Mouse (Mus musculus): Measurements from ENCODE around the gene 9630041A04Rik. TPM values are rescaled to one million over a fixed set of nuclear protein-coding genes. Genes with fewer than 3 reads are reported as not detected.

Gene 9630041A04Rik
- total and polyA plus RNA-seq, 3 experiments, result not detected

DNA sequence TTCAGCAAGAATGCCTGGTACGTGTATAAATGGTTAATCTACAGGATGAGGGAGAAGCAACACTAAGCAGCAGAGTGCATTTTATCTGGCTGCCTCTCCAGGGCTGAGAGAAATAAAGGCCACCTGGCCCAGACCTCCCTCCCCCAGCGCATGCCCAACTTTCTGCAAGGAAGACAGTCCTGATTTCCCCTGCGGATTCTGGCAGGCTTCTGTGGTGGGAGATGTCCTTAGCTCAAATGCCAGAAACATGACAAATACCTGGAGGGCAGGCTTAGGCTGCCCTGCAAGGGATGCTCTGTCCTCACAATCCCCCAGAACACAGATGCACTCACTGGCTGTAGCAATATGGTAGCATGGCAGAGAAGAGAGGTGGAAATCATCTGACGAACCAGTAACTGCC is 76.4 kb downstream of the 9630041A04Rik start:
- dilution Hi-C loops (cut with MboI; ENCODE audit: extremely low pct_ligation_motif_present, extremely low pct_unique_long_range_greater_than_20kb, low sequenced_read_pairs), result no loop called here
- TF ChIP-seq UBTF (IDR thresholded peaks at IDR 0.05; ENCODE audit: low read depth, low read length), result no peak
- no peak for TF ChIP-seq MAFK (IDR thresholded peaks at IDR 0.05; ENCODE audit: insufficient replicate concordance, low read length)
- TF ChIP-seq NRF1 (IDR thresholded peaks at IDR 0.05; ENCODE audit: low read depth, low read length), result no peak
- TF ChIP-seq TBP (conservative IDR thresholded peaks at IDR 0.05; ENCODE audit: low read depth, low read length), result no peak
- TF ChIP-seq IRF4 (IDR thresholded peaks at IDR 0.05; ENCODE audit: low read depth, low read length), result no peak
- no peak for TF ChIP-seq POLR2AphosphoS2 (IDR thresholded peaks at IDR 0.05; ENCODE audit: low read depth, low read length)
- TF ChIP-seq NELFE (IDR thresholded peaks at IDR 0.05; ENCODE audit: low read depth, low read length), result no peak
- no peak for TF ChIP-seq SMC3 (IDR thresholded peaks at IDR 0.05; ENCODE audit: low read depth, low read length)
- DNase-seq (ENCODE audit: extremely low read depth), result no peak
- Histone ChIP-seq H3K36me3 (replicated peaks in 1 of 2; ENCODE audit: control insufficient read depth in 1 of 2, insufficient read depth in 1 of 2, low read length in 1 of 2) (no peaks in the 10 kb centered on the region), H3K27me3 (replicated peaks) (no peaks in the 10 kb centered on the region), H3K4me3 (replicated peaks in 1 of 3; ENCODE audit: low read depth in 2 of 3, low read length in 2 of 3, poor library complexity in 1 of 3) (no peak overlapping the region), H3K79me2 (replicated peaks; ENCODE audit: control insufficient read depth, extremely low read depth, insufficient read depth, poor library complexity, severe bottlenecking) (no peaks in the 10 kb centered on the region), H3K27ac (ENCODE audit: insufficient read depth, low read depth) (no peak overlapping the region), H3K9me3 (replicated peaks; ENCODE audit: low read length) (peaks cover 98% of the 10 kb centered on the region), H3K4me2 (ENCODE audit: insufficient read depth, low read depth, poor library complexity, severe bottlenecking) (no peak overlapping the region), H3K4me1 (ENCODE audit: control insufficient read depth in 1 of 2, insufficient read depth in 2 of 2) (no peaks in the 10 kb centered on the region), H3K9ac (ENCODE audit: insufficient read depth, low read depth) (no peak overlapping the region)
- in situ Hi-C loops (cut with MboI; ENCODE audit: low pct_ligation_motif_present, low pct_unique_long_range_greater_than_20kb, low sequenced_read_pairs), result no loop called here

DNA sequence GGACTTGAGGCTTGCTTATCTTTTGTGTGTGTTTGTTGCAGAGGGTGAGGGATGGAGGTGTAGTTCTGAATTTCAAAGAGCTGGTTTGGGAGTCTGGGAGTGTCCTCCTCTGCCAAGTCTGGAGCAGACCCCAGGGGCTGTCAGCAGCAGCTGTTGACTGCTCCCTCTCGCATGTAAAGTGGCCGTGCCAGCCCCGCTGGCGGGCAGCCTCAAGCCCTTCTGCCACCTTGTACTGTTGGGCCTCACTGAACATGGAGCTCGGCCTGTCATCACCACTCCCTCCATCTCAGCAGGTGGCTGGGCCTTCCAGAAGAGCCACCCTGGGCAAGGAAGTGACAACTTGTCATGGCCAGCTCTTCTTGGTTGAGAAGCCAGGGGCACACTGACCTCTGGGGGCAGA is 77.4 kb downstream of the 9630041A04Rik start:
- no peak overlapping the region for H3K4me2 ChIP-seq (ENCODE audit: insufficient read depth, low read depth, poor library complexity, severe bottlenecking)
- H3K27me3 ChIP-seq (replicated peaks), result no peaks in the 10 kb centered on the region
- H3K4me3 ChIP-seq (replicated peaks in 1 of 3; ENCODE audit: low read depth in 2 of 3, low read length in 2 of 3, poor library complexity in 1 of 3), result no peak overlapping the region
- in situ Hi-C loops (cut with MboI; ENCODE audit: low pct_ligation_motif_present, low pct_unique_long_range_greater_than_20kb, low sequenced_read_pairs) (no loop called here), dilution Hi-C loops (cut with MboI; ENCODE audit: extremely low pct_ligation_motif_present, extremely low pct_unique_long_range_greater_than_20kb, low sequenced_read_pairs) (no loop called here)
- peaks cover 99% of the 10 kb centered on the region for H3K9me3 ChIP-seq (replicated peaks; ENCODE audit: low read length)
- H3K4me1 ChIP-seq (ENCODE audit: control insufficient read depth in 1 of 2, insufficient read depth in 2 of 2), result no peaks in the 10 kb centered on the region
- no peaks in the 10 kb centered on the region for H3K36me3 ChIP-seq (replicated peaks in 1 of 2; ENCODE audit: control insufficient read depth in 1 of 2, insufficient read depth in 1 of 2, low read length in 1 of 2)
- DNase-seq (ENCODE audit: extremely low read depth), result no peak
- no peak overlapping the region for H3K27ac ChIP-seq (ENCODE audit: insufficient read depth, low read depth)
- H3K9ac ChIP-seq (ENCODE audit: insufficient read depth, low read depth), result no peak overlapping the region
- TF ChIP-seq POLR2A (IDR thresholded peaks at IDR 0.05; ENCODE audit: low read depth, low read length), result no peak
- TF ChIP-seq MAX (IDR thresholded peaks at IDR 0.05; ENCODE audit: low read length), result no peak
- no peak for TF ChIP-seq ZNF384 (IDR thresholded peaks at IDR 0.05; ENCODE audit: low read depth, low read length)
- no peak for TF ChIP-seq EP300 (IDR thresholded peaks at IDR 0.05; ENCODE audit: low read length)
- TF ChIP-seq RCOR1 (conservative IDR thresholded peaks at IDR 0.05; ENCODE audit: low read depth, low read length), result no peak
- no peak for TF ChIP-seq MXI1 (IDR thresholded peaks at IDR 0.05; ENCODE audit: low read depth, low read length)
- no peak for TF ChIP-seq POLR2AphosphoS2 (IDR thresholded peaks at IDR 0.05; ENCODE audit: low read depth, low read length)
- no peak for TF ChIP-seq RAD21 (IDR thresholded peaks at IDR 0.05; ENCODE audit: low read depth, low read length)
- TF ChIP-seq PAX5 (IDR thresholded peaks at IDR 0.05; ENCODE audit: low read length), result no peak
- no peak for TF ChIP-seq SMC3 (IDR thresholded peaks at IDR 0.05; ENCODE audit: low read depth, low read length)
- no peaks in the 10 kb centered on the region for H3K79me2 ChIP-seq (replicated peaks; ENCODE audit: control insufficient read depth, extremely low read depth, insufficient read depth, poor library complexity, severe bottlenecking)

DNA sequence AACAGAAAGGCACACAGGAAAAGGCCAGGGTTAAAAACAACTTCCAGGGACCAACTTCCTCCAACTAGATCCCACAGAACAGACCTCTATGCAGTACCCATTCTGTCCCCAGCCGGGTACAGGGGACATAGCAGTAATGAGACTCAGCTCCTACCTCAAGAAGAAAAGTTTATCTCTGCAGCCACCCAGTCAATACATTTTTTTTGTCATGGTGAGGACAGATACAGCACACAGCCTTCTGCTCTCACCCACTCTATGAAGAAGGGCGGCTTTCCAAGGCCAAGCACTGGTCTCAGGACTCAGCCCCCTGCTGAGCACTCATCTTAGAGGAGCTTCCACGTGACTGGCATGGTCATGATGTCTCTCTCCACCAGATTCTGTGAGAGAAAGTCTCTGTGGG is 78.5 kb downstream of the 9630041A04Rik start:
- DNase-seq (ENCODE audit: extremely low read depth), result no peak
- H3K36me3 ChIP-seq (replicated peaks in 1 of 2; ENCODE audit: control insufficient read depth in 1 of 2, insufficient read depth in 1 of 2, low read length in 1 of 2), result no peaks in the 10 kb centered on the region
- no peak for TF ChIP-seq GABPA (IDR thresholded peaks at IDR 0.05; ENCODE audit: insufficient replicate concordance, low read depth, low read length)
- no peak for TF ChIP-seq ZKSCAN1 (IDR thresholded peaks at IDR 0.05; ENCODE audit: borderline replicate concordance, low read depth, low read length)
- no peak for TF ChIP-seq ZC3H11A (IDR thresholded peaks at IDR 0.05; ENCODE audit: low read depth, low read length)
- no peak for TF ChIP-seq UBTF (IDR thresholded peaks at IDR 0.05; ENCODE audit: low read depth, low read length)
- no peak for TF ChIP-seq TBP (conservative IDR thresholded peaks at IDR 0.05; ENCODE audit: low read depth, low read length)
- TF ChIP-seq MEF2A (IDR thresholded peaks at IDR 0.05; ENCODE audit: borderline replicate concordance, low read depth, low read length), result no peak
- TF ChIP-seq CHD1 (IDR thresholded peaks at IDR 0.05; ENCODE audit: low read depth, low read length), result no peak
- TF ChIP-seq MYC (IDR thresholded peaks at IDR 0.05; ENCODE audit: low read depth, low read length), result no peak
- no peak for TF ChIP-seq MAZ (IDR thresholded peaks at IDR 0.05; ENCODE audit: low read depth, low read length)
- no peak for TF ChIP-seq SMC3 (IDR thresholded peaks at IDR 0.05; ENCODE audit: low read depth, low read length)
- no peak for TF ChIP-seq HCFC1 (IDR thresholded peaks at IDR 0.05; ENCODE audit: low read depth, low read length)
- TF ChIP-seq ZNF384 (IDR thresholded peaks at IDR 0.05; ENCODE audit: low read depth, low read length), result no peak
- TF ChIP-seq MAX (IDR thresholded peaks at IDR 0.05; ENCODE audit: low read length), result no peak
- no peak for TF ChIP-seq USF2 (conservative IDR thresholded peaks at IDR 0.05; ENCODE audit: low read depth, low read length)
- H3K9ac ChIP-seq (ENCODE audit: insufficient read depth, low read depth), result no peak overlapping the region
- no peaks in the 10 kb centered on the region for H3K79me2 ChIP-seq (replicated peaks; ENCODE audit: control insufficient read depth, extremely low read depth, insufficient read depth, poor library complexity, severe bottlenecking)
- no peak overlapping the region for H3K4me3 ChIP-seq (replicated peaks in 1 of 3; ENCODE audit: low read depth in 2 of 3, low read length in 2 of 3, poor library complexity in 1 of 3)
- no peak overlapping the region for H3K27ac ChIP-seq (ENCODE audit: insufficient read depth, low read depth)
- H3K4me1 ChIP-seq (ENCODE audit: control insufficient read depth in 1 of 2, insufficient read depth in 2 of 2), result no peaks in the 10 kb centered on the region
- H3K27me3 ChIP-seq (replicated peaks), result no peaks in the 10 kb centered on the region
- no peak overlapping the region for H3K4me2 ChIP-seq (ENCODE audit: insufficient read depth, low read depth, poor library complexity, severe bottlenecking)
- dilution Hi-C loops (cut with MboI; ENCODE audit: extremely low pct_ligation_motif_present, extremely low pct_unique_long_range_greater_than_20kb, low sequenced_read_pairs), result no loop called here
- in situ Hi-C loops (cut with MboI; ENCODE audit: low pct_ligation_motif_present, low pct_unique_long_range_greater_than_20kb, low sequenced_read_pairs), result no loop called here
- peaks cover 99% of the 10 kb centered on the region for H3K9me3 ChIP-seq (replicated peaks; ENCODE audit: low read length)
